Mouse (Mus musculus) B cell, adult 2 months (primary cell): ENCODE results near the gene Dusp5.
A peak's percentile ranks its signal among the peaks of the same experiment; 100 is the strongest.
"Not testable (repeated sequence)": the region's sequence is repeated elsewhere in the genome, so short reads cannot be mapped to it uniquely, and the experiment has no call there.

ENCODE experiments used
- DNase-seq, 2 experiments: peaks; one replicate each; pipeline ENCODE4 v3.0.0; 2022

Dusp5 gene

GRCm38 (mm10) chr19:53578597-53579252 is 49.8 kb downstream of the Dusp5 start:
- DNase-seq: peak; percentile 82 to 85

DNA sequence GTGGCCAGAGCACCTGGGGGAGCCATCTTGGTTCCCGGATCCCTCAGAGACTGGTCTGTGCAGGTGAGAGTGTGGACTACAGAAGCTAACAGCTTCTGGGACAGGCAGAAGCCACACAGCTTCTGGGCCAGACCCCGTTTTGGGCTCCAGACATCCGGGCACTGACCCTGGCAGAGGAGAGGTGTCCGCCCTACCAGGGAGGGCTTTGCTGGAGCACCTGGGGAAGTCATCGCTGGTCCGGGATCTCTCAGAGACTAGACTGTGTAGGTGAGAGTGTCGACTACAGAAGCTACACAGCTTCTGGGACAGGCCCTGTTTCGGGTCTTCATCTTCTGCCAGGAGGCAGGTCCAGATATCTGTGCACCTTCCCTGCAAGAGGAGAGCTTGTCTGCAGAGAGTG is 51.4 kb downstream of the Dusp5 start:
- DNase-seq: not testable (repeated sequence)

- not testable (repeated sequence) for DNase-seq
These were observed 58.8 kb downstream of the Dusp5 start for GRCm38 (mm10) chr19:53587686-53588085.

GRCm38 (mm10) chr19:53588968-53589367 is 60.1 kb downstream of the Dusp5 start, which contains the start of gene Nutf2-ps1:
Gene Nutf2-ps1, minus strand, starts transcription at chr19:53589068.
- not testable (repeated sequence) for DNase-seq
